Mouse (Mus musculus) erythroblast, embryonic 14.5 days (primary cell): ENCODE results near the gene Fam210b. TPM values are rescaled to one million over a fixed set of nuclear protein-coding genes. Genes with fewer than 3 reads are reported as not detected.
A peak's percentile ranks its signal among the peaks of the same experiment; 100 is the strongest.

Source experiments
- H3K27me3 ChIP-seq: 2 replicates; pipeline ENCODE4 v1.6.1; 2012; ENCODE audit warnings: inconsistent platforms; ENCODE audit not compliant: control insufficient read depth
- H3K36me3 ChIP-seq: 2 replicates; pipeline ENCODE4 v1.6.1; 2012; ENCODE audit warnings: mild to moderate bottlenecking, inconsistent platforms; ENCODE audit not compliant: control insufficient read depth
- H3K4me1 ChIP-seq: 2 replicates; pipeline ENCODE4 v1.6.1; 2012; ENCODE audit warnings: inconsistent platforms; ENCODE audit not compliant: control insufficient read depth
- H3K4me3 ChIP-seq: replicated peaks from 2 replicates; pipeline ENCODE3; 2012; ENCODE audit warnings: moderate library complexity, mild to moderate bottlenecking, inconsistent platforms
- H3K9me3 ChIP-seq: 2 replicates; pipeline ENCODE4 v1.6.1; 2012; ENCODE audit warnings: low read length, inconsistent platforms, mixed read lengths; ENCODE audit not compliant: control insufficient read depth
- GATA1 ChIP-seq: IDR thresholded peaks from 2 replicates; pipeline ENCODE4 v1.6.1; 2012; ENCODE audit warnings: low read length, inconsistent platforms, mixed read lengths
- TAL1 ChIP-seq: IDR thresholded peaks from 3 replicates; pipeline ENCODE4 v1.6.1; 2012; ENCODE audit warnings: low read length, inconsistent platforms, mixed read lengths
- polyA plus RNA-seq: library from polyadenylated mRNA; stranded (reverse); fragments of >175 nt; gene quantifications from 2 replicates; pipeline ENCODE4 v1.2.3, GENCODE M21; 2012

Fam210b gene
- polyA plus RNA-seq, 1 experiment: 48.5 TPM

DNA sequence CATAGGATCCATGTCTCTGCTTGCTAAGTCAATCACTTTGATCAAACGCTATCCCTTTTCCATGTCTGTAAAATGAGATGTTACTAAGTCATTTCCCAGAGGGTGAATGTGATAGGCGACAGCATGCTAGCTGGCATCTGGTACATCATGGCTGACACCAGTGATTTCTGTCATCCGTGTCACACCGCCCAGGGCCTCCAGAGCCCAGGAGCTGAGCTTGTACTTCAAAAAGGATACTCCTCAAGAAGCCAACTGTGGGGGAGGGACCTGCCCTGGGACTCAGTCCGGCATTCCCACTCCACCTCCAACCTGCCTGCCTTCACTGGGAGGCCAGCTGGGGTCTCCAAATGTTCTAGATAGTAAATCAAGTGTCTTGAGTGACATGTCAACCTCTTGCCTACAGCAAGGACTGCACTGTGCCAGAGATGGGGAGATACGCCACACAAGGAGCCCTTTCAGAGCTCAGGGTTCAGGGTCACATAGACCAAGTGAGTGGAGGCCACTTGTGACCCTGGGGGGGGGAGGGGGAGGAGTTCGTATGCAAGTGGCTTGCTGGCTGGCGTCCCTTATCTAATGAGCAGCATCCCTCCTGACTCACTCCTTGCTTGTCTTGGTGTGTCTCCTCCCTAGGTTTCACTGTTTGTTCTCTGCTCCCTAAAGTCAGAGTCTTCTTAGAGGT, 1.7 kb downstream of the Fam210b start:
- peaks cover 59% of the 10 kb centered on the region for H3K36me3 ChIP-seq
- H3K9me3 ChIP-seq: no peaks in the 10 kb centered on the region; the same call in 1 of the 2 replicates
- peaks cover 6% of the 10 kb centered on the region for H3K27me3 ChIP-seq
- H3K4me1 ChIP-seq: peaks cover 67% of the 10 kb centered on the region
- H3K4me3 ChIP-seq: peak overlapping the region; percentile 86
- TF ChIP-seq GATA1 (peak; percentile 86), TAL1 (peak; percentile 40; the same call in 1 of the 3 replicates)

DNA sequence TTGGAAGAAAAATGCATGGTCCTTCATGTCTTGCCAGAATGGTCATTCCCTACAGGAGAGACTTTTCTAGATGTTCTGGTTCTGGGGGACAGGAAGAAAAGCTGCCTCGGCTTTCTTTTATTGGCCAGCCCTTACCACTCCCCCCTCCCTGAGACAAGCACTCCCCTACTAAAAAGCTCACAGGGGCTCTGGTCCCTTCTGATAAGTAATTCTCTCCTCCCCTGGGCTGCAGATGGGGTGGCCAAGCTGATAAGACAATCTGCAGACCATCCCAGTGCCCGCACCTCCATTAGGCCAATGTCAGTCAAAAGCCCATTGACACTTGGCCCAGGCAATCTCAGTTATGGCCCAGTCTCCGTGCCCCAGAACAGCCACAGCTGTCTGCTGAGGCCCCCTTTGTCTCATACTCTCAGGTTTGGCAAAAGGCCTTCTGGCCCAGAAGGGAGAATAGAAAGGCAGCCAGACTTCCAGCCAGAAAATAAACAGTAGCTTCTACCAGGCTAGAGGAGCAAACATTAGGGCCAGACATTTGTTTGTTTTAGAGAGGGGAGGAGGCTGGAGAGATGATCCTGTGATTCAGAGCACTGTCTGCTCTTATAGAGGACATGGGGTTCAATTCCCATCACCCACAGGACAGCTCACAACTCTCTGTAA, 3.1 kb downstream of the Fam210b start:
- H3K36me3 ChIP-seq: peaks cover 73% of the 10 kb centered on the region

DNA sequence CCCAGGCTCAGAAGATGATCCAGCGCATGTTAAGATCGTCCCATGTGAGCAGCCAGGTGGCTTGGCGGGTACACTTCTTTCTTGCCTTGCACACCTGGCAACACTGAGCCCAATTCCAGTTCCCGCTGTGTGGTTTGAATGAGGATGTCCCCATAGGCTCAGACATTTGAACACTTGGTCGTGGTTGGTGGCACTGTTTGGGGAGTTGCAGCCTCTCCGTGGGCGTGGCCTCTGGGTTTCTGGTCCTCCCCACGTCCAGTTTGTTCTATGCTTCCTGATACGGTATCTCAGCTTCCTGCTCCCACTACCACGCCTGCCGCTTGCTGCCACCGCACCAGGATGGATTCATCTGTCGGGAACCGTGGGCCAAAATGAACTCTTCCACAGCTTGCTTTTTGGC, 4.4 kb downstream of the Fam210b start:
- H3K4me1 ChIP-seq: peaks cover 72% of the 10 kb centered on the region
- H3K9me3 ChIP-seq: no peaks in the 10 kb centered on the region
- H3K36me3 ChIP-seq: peaks cover 87% of the 10 kb centered on the region
- peak overlapping the region; percentile 86 for H3K4me3 ChIP-seq
- no peaks in the 10 kb centered on the region for H3K27me3 ChIP-seq
- TF ChIP-seq GATA1 (no peak), TAL1 (no peak)

More for the DNA sequence above, 3.1 kb downstream of the Fam210b start:
- no peaks in the 10 kb centered on the region for H3K9me3 ChIP-seq
- no peaks in the 10 kb centered on the region for H3K27me3 ChIP-seq
- TF ChIP-seq GATA1 (peak; percentile 96), TAL1 (peak; percentile 94)
- H3K4me3 ChIP-seq: peak overlapping the region; percentile 86
- peaks cover 79% of the 10 kb centered on the region for H3K4me1 ChIP-seq

DNA sequence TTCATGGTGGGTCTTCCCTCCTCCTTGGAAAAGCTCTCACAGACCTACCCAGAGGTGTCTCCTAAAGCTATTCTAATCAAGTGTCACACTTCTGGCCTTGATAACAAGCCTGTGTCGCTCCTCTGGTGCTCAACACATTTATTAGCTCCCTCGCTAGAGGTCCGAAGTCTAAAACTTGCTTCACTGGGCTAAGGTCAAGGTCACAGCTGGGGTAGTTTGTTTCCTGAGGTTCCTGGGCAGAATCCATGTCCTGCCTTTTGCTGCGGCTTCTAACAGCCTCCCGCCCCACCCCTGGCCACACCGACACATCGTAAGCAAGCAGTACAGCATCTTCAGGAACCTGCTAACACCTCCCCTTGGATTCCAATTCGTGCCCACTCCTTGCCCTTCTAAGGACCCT, 5.4 kb downstream of the Fam210b start:
- no peaks in the 10 kb centered on the region for H3K27me3 ChIP-seq
- no peak for TF ChIP-seq TAL1
- TF ChIP-seq GATA1: no peak
- H3K4me1 ChIP-seq: peaks cover 70% of the 10 kb centered on the region
- peaks cover 96% of the 10 kb centered on the region for H3K36me3 ChIP-seq
- H3K9me3 ChIP-seq: no peaks in the 10 kb centered on the region
- peak overlapping the region; percentile 86 for H3K4me3 ChIP-seq

DNA sequence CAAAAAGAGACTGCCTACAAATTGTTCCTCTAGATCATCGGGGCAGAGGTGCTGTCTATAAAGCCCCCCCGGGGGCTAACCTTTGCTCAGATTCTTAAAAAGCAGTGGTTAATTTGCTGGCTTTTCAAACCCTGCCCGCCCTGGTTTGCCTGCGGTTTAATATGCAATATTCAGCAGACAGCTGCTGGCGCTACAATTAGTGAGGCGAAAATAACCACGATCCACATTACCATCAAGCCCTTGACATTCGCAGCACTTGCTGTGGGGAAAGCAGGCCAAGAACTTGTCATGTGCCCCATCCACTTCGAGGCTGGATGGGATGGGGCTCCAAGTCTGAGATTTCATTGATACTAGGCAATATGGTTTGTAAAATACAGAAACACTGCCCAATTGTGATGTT, 7.9 kb downstream of the Fam210b start:
- peaks cover 59% of the 10 kb centered on the region for H3K4me1 ChIP-seq
- no peak overlapping the region for H3K4me3 ChIP-seq
- H3K36me3 ChIP-seq: peaks cover 99% of the 10 kb centered on the region
- no peaks in the 10 kb centered on the region; the same call in 1 of the 2 replicates for H3K27me3 ChIP-seq
- H3K9me3 ChIP-seq: peaks cover 8% of the 10 kb centered on the region
- no peak for TF ChIP-seq TAL1
- TF ChIP-seq GATA1: no peak

DNA sequence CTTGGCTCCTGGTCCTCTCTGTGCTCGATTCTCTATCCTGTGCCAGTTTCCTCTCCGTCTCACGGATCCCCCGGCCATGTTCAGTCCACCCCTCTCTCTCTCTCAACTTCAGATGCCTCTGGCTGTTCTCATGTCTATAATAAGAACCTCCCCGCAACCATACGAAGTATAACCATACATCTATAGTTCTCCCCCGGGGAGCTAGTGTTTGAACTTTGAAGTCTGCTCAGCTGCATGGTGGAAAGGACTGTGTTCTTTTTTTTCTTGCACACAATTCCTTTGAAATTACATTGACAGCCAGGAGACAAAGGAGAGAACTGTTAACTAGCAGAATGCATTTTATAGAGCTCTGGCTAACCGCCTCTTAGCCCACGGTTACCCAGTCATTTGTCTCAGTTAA, 9.4 kb downstream of the Fam210b start:
- Histone ChIP-seq H3K4me1 (peaks cover 50% of the 10 kb centered on the region), H3K36me3 (peaks cover 99% of the 10 kb centered on the region), H3K4me3 (no peak overlapping the region), H3K9me3 (peaks cover 13% of the 10 kb centered on the region), H3K27me3 (no peaks in the 10 kb centered on the region; the same call in 1 of the 2 replicates)
- no peak for TF ChIP-seq GATA1
- TF ChIP-seq TAL1: no peak

DNA sequence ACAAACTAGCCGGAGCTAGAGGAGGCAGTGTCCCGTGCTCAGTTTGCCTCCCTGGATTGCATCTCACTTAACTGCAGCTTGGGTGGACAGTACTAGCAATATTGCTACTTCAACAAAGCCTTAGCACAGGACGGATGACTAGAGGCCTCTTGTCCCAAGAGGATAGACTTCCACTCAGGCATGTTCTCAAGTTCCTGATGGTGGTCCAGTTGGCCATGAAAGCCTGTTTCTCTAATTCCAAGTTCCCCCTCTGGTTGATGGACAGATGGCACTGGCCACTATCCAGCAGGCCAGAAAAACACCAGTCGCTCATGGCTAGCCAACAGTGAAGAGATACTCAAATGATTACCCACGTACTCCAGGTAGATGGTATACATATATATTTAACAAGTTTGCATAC, 10.5 kb downstream of the Fam210b start:
- H3K36me3 ChIP-seq: peaks cover 99% of the 10 kb centered on the region
- no peak for TF ChIP-seq GATA1
- no peak for TF ChIP-seq TAL1
- peaks cover 40% of the 10 kb centered on the region for H3K4me1 ChIP-seq
- H3K27me3 ChIP-seq: no peaks in the 10 kb centered on the region; the same call in 1 of the 2 replicates
- H3K4me3 ChIP-seq: no peak overlapping the region
- H3K9me3 ChIP-seq: peaks cover 13% of the 10 kb centered on the region

DNA sequence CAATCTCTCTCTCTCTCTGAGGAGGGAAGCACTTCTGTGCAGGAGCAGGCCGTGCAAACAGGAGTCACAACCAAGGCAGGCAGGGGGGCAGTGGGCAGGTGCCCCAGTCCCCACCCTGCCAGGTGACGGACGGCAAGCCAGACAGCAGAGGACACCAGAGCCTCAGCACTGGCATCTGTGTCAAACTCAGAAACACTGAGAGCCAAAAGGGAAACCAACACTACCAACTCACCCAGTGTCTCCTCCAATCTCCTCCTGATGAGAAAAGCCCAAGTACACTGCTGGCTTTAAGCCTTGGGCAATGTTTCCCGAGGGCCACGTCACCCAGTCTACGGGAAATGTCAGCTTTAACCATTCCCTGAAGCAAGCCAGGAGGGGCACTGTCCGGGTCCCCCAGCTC, 17.8 kb downstream of the Fam210b start:
- Histone ChIP-seq H3K4me3 (no peak overlapping the region), H3K4me1 (peaks cover 64% of the 10 kb centered on the region)

More for the DNA sequence above, 17.8 kb downstream of the Fam210b start:
- no peak for TF ChIP-seq TAL1
- TF ChIP-seq GATA1: no peak
- H3K9me3 ChIP-seq: peaks cover 6% of the 10 kb centered on the region
- H3K36me3 ChIP-seq: peaks cover 100% of the 10 kb centered on the region
- H3K27me3 ChIP-seq: no peaks in the 10 kb centered on the region; the same call in 1 of the 2 replicates
